Mouse (Mus musculus): ENCODE measurements around the gene Sgcg.

DNA sequence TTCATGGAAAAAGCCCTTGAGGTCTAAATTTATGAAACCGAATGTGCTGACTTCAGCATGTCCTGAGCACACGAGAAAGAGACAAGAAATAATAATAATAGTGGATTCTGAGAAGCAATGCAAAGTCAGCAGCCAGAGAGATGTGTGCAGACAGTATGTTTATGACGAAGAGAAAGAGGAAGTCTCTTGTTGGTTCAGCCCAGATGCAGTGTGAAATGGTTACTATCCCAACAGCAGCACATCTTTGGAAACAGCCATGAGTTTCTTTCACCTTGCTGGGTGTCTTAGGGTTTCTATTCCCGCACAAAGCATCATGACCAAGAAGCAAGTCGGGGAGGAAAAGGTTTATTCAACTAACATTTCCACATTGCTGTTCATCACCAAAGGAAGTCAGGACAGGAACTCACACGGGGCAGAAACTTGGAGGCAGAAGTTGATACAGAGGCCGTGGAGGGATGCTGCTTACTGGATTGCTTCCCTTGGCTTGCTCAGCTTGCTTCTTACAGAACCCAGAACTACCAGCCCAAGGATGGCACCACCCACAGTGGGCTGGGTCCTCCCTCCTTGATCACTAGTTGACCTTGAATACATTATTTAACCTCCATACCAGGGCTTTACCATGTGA is 20.5 kb upstream of the Sgcg start:
- TF ChIP-seq POLR2A (IDR thresholded peaks at IDR 0.05; ENCODE audit: insufficient read length, low read depth), result no peak
- no peak for TF ChIP-seq USF1 (IDR thresholded peaks at IDR 0.05; ENCODE audit: low read depth)
- no peak for TF ChIP-seq REST (IDR thresholded peaks at IDR 0.05; ENCODE audit: insufficient read depth, insufficient read length)

All from myocyte (in vitro differentiated cells).